Mouse (Mus musculus) heart, embryonic 11.5 days (tissue): ENCODE measurements at regions not wholly inside any gene's neighbourhood (a gene's known extent, or its start where the extent isn't known, plus 50 kb on each side); places are given as distances from the start of the nearest gene placed in this dataset.
"Not testable (repeated sequence)": the region's sequence is repeated elsewhere in the genome, so short reads cannot be mapped to it uniquely, and the experiment has no call there.

ENCODE experiments used
- ATAC-seq: fragments of 200-750 bp; cut with Nextera tagmentation; replicated peaks from 2 replicates; pipeline ENCODE4 v1.8.0; 2017; ENCODE audit warnings: moderate library complexity; ENCODE audit not compliant: insufficient number of reproducible peaks, low FRiP score, low TSS enrichment
- H3K27ac ChIP-seq: fragments of 300-500 bp; sonication (generic); 2 replicates; pipeline ENCODE4 v1.5.1; 2014; ENCODE audit warnings: mild to moderate bottlenecking, low read depth, low read length
- H3K27me3 ChIP-seq: fragments of 300-500 bp; sonication (generic); 2 replicates; pipeline ENCODE4 v1.6.1; 2014; ENCODE audit warnings: mild to moderate bottlenecking, low read length, mixed read lengths; ENCODE audit not compliant: control insufficient read depth, insufficient read depth
- H3K36me3 ChIP-seq: fragments of 300-500 bp; sonication (generic); 2 replicates; pipeline ENCODE4 v1.6.1; 2014; ENCODE audit warnings: mild to moderate bottlenecking, low read length, moderate library complexity, mixed read lengths; ENCODE audit not compliant: control insufficient read depth, insufficient read depth
- H3K4me1 ChIP-seq: fragments of 300-500 bp; sonication (generic); 2 replicates; pipeline ENCODE4 v1.6.1; 2014; ENCODE audit warnings: low read length; ENCODE audit not compliant: control insufficient read depth, insufficient read depth
- H3K4me2 ChIP-seq: fragments of 300-500 bp; sonication (generic); 2 replicates; pipeline ENCODE4 v1.6.1; 2014; ENCODE audit warnings: mild to moderate bottlenecking, moderate library complexity
- H3K4me3 ChIP-seq: fragments of 300-500 bp; sonication (generic); 2 replicates; pipeline ENCODE4 v1.5.1; 2014; ENCODE audit warnings: low read depth, low read length
- H3K9ac ChIP-seq: fragments of 300-500 bp; sonication (generic); 2 replicates; pipeline ENCODE4 v1.6.1; 2014; ENCODE audit warnings: mild to moderate bottlenecking, low read depth, low read length, moderate library complexity
- H3K9me3 ChIP-seq: fragments of 300-500 bp; sonication (generic); replicated peaks from 2 replicates; pipeline ENCODE4 v1.6.1; 2016; ENCODE audit warnings: low read length; ENCODE audit not compliant: control insufficient read depth
- WGBS: fragments of 180-500 bp; shearing (Covaris S2); extraction: QIAGEN DNeasy Blood & Tissue Kit; methylation state at CpG from one replicate; pipeline ENCODE4 v1.1.7; 2014; ENCODE audit not compliant: insufficient replicate concordance; 5-methylcytosine and 5-hydroxymethylcytosine counted together

GRCm38 (mm10) chr2:3908192-3908591 lies 109.3 kb upstream of the Frmd4a start:
- Histone ChIP-seq H3K27ac (no peak overlapping the region), H3K4me1 (no peaks in the 10 kb centered on the region), H3K36me3 (no peaks in the 10 kb centered on the region), H3K4me3 (no peak overlapping the region), H3K9ac (no peak overlapping the region), H3K4me2 (no peak overlapping the region), H3K9me3 (no peaks in the 10 kb centered on the region), H3K27me3 (no peaks in the 10 kb centered on the region)
- no peak for ATAC-seq
- WGBS: 78% methylated on average over 3 of the region's 3 CpGs

- H3K4me2 ChIP-seq: no peak overlapping the region
- H3K9ac ChIP-seq: no peak overlapping the region
- H3K27ac ChIP-seq: no peak overlapping the region
- H3K36me3 ChIP-seq: no peaks in the 10 kb centered on the region
- no peaks in the 10 kb centered on the region for H3K4me1 ChIP-seq
- 81% methylated on average over 9 of the region's 9 CpGs for WGBS
- no peak overlapping the region for H3K4me3 ChIP-seq
- ATAC-seq: no peak
- no peaks in the 10 kb centered on the region for H3K9me3 ChIP-seq
- H3K27me3 ChIP-seq: no peaks in the 10 kb centered on the region
Measured at GRCm38 (mm10) chr2:3910086-3910891, 107.2 kb upstream of the Frmd4a start.

GRCm38 (mm10) chr2:3915141-3915540 lies 102.4 kb upstream of the Frmd4a start:
- no peak overlapping the region for H3K9ac ChIP-seq
- no peak for ATAC-seq
- WGBS: 75% methylated on average over 7 of the region's 7 CpGs
- H3K4me2 ChIP-seq: no peak overlapping the region
- H3K9me3 ChIP-seq: no peaks in the 10 kb centered on the region
- no peaks in the 10 kb centered on the region for H3K36me3 ChIP-seq
- H3K4me3 ChIP-seq: no peak overlapping the region
- H3K27ac ChIP-seq: no peak overlapping the region
- H3K27me3 ChIP-seq: no peaks in the 10 kb centered on the region
- no peaks in the 10 kb centered on the region for H3K4me1 ChIP-seq

GRCm38 (mm10) chr2:3916365-3916764 lies 101.2 kb upstream of the Frmd4a start:
- WGBS: 88% methylated on average over 3 of the region's 3 CpGs
- H3K36me3 ChIP-seq: no peaks in the 10 kb centered on the region
- no peak overlapping the region for H3K9ac ChIP-seq
- no peak overlapping the region for H3K4me2 ChIP-seq
- ATAC-seq: no peak
- H3K9me3 ChIP-seq: no peaks in the 10 kb centered on the region
- H3K27me3 ChIP-seq: no peaks in the 10 kb centered on the region
- H3K4me1 ChIP-seq: no peaks in the 10 kb centered on the region
- H3K4me3 ChIP-seq: no peak overlapping the region
- H3K27ac ChIP-seq: no peak overlapping the region

- H3K4me3 ChIP-seq: no peak overlapping the region
- 65% methylated on average over 6 of the region's 6 CpGs for WGBS
Measured at GRCm38 (mm10) chr2:3918156-3918555, 99.4 kb upstream of the Frmd4a start.

GRCm38 (mm10) chr2:3919893-3920292 lies 97.6 kb upstream of the Frmd4a start:
- Histone ChIP-seq H3K4me1 (no peaks in the 10 kb centered on the region), H3K9ac (no peak overlapping the region), H3K27ac (no peak overlapping the region), H3K4me3 (no peak overlapping the region), H3K27me3 (no peaks in the 10 kb centered on the region), H3K9me3 (no peaks in the 10 kb centered on the region), H3K4me2 (no peak overlapping the region), H3K36me3 (no peaks in the 10 kb centered on the region)
- 75% methylated on average over 3 of the region's 3 CpGs for WGBS
- ATAC-seq: no peak

More at GRCm38 (mm10) chr2:3918156-3918555, 99.4 kb upstream of the Frmd4a start:
- Histone ChIP-seq H3K36me3 (no peaks in the 10 kb centered on the region), H3K9ac (no peak overlapping the region), H3K27ac (no peak overlapping the region), H3K27me3 (no peaks in the 10 kb centered on the region), H3K4me1 (no peaks in the 10 kb centered on the region), H3K9me3 (no peaks in the 10 kb centered on the region), H3K4me2 (no peak overlapping the region)
- ATAC-seq: no peak

GRCm38 (mm10) chr2:3921084-3921483 lies 96.4 kb upstream of the Frmd4a start:
- WGBS: 76% methylated on average over 2 of the region's 2 CpGs
- not testable (repeated sequence) for H3K4me3 ChIP-seq, H3K4me2 ChIP-seq, H3K9me3 ChIP-seq, H3K27ac ChIP-seq, H3K27me3 ChIP-seq, H3K9ac ChIP-seq, ATAC-seq, H3K36me3 ChIP-seq, H3K4me1 ChIP-seq

- 84% methylated on average over 4 of the region's 4 CpGs for WGBS
Measured at GRCm38 (mm10) chr2:3922739-3923138, 94.8 kb upstream of the Frmd4a start.

GRCm38 (mm10) chr2:3924696-3925095 lies 92.8 kb upstream of the Frmd4a start:
- no peak for ATAC-seq

More at GRCm38 (mm10) chr2:3922739-3923138, 94.8 kb upstream of the Frmd4a start:
- Histone ChIP-seq H3K36me3 (no peaks in the 10 kb centered on the region), H3K9me3 (no peaks in the 10 kb centered on the region), H3K27ac (no peak overlapping the region), H3K27me3 (no peaks in the 10 kb centered on the region), H3K4me1 (no peaks in the 10 kb centered on the region), H3K4me3 (no peak overlapping the region), H3K9ac (no peak overlapping the region), H3K4me2 (no peak overlapping the region)
- no peak for ATAC-seq

More at GRCm38 (mm10) chr2:3924696-3925095, 92.8 kb upstream of the Frmd4a start:
- H3K9me3 ChIP-seq: no peaks in the 10 kb centered on the region
- no peak overlapping the region for H3K4me3 ChIP-seq
- no peaks in the 10 kb centered on the region for H3K36me3 ChIP-seq
- H3K9ac ChIP-seq: no peak overlapping the region
- no peak overlapping the region for H3K27ac ChIP-seq
- no peak overlapping the region for H3K4me2 ChIP-seq
- WGBS: 71% methylated on average over 6 of the region's 6 CpGs
- no peaks in the 10 kb centered on the region for H3K27me3 ChIP-seq
- no peaks in the 10 kb centered on the region for H3K4me1 ChIP-seq
